Mouse (Mus musculus): ENCODE measurements around the gene Ror1. TPM values are rescaled to one million over a fixed set of nuclear protein-coding genes. Genes with fewer than 3 reads are reported as not detected.

Gene Ror1
- polyA plus RNA-seq, 1 experiment: 10.8 TPM

GRCm38 (mm10) chr4:100300171-100300570 lies 204.6 kb downstream of the Ror1 start:
- Histone ChIP-seq H3K4me3 (ENCODE audit: insufficient read depth, low read length) (no peak overlapping the region), H3K4me1 (ENCODE audit: control insufficient read depth, insufficient read depth, low read length) (no peaks in the 10 kb centered on the region), H3K27ac (ENCODE audit: insufficient read depth, low read length) (no peak overlapping the region)
- TF ChIP-seq CTCF (IDR thresholded peaks at IDR 0.05; ENCODE audit: borderline replicate concordance, insufficient read depth, low read length) (no peak), POLR2A (IDR thresholded peaks at IDR 0.05; ENCODE audit: low read depth, low read length) (no peak)

GRCm38 (mm10) chr4:100301423-100301822 lies 205.8 kb downstream of the Ror1 start:
- H3K4me1 ChIP-seq (ENCODE audit: control insufficient read depth, insufficient read depth, low read length): no peaks in the 10 kb centered on the region
- no peak overlapping the region for H3K4me3 ChIP-seq (ENCODE audit: insufficient read depth, low read length)
- TF ChIP-seq CTCF (IDR thresholded peaks at IDR 0.05; ENCODE audit: borderline replicate concordance, insufficient read depth, low read length): no peak
- no peak for TF ChIP-seq POLR2A (IDR thresholded peaks at IDR 0.05; ENCODE audit: low read depth, low read length)
- no peak overlapping the region for H3K27ac ChIP-seq (ENCODE audit: insufficient read depth, low read length)

DNA sequence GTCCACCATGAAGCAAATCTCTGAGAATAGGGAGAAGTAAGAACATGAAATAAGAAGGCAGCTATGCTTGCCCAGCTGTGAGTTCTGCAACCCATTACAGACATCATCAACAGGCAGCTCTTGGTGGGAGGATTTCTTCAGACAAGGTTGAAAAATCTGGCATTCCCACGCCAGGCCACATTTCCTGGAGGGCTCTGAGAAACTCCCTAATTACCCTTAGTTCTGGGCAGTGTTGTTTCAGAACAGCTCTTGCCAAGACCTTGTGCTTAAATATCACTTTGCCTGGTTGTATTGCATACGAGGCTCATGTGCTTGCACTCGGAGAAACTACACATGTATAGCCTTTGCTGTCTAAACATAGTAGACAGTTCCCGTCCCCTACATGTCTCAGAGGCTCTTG lies 211.8 kb downstream of the Ror1 start:
- Histone ChIP-seq H3K4me3 (ENCODE audit: insufficient read depth, low read length) (no peak overlapping the region), H3K27ac (ENCODE audit: insufficient read depth, low read length) (no peak overlapping the region; the same call in 1 of the 2 replicates), H3K4me1 (ENCODE audit: control insufficient read depth, insufficient read depth, low read length) (peaks cover 5% of the 10 kb centered on the region; the same call in 1 of the 2 replicates)
- TF ChIP-seq POLR2A (IDR thresholded peaks at IDR 0.05; ENCODE audit: low read depth, low read length): no peak
- no peak for TF ChIP-seq CTCF (IDR thresholded peaks at IDR 0.05; ENCODE audit: borderline replicate concordance, insufficient read depth, low read length)

GRCm38 (mm10) chr4:100311775-100312537 lies 216.4 kb downstream of the Ror1 start:
- Histone ChIP-seq H3K27ac (ENCODE audit: insufficient read depth, low read length) (peak overlapping the region; percentile 51), H3K4me3 (ENCODE audit: insufficient read depth, low read length) (no peak overlapping the region), H3K4me1 (ENCODE audit: control insufficient read depth, insufficient read depth, low read length) (peaks cover 5% of the 10 kb centered on the region; the same call in 1 of the 2 replicates)
- TF ChIP-seq POLR2A (IDR thresholded peaks at IDR 0.05; ENCODE audit: low read depth, low read length): no peak
- TF ChIP-seq CTCF (IDR thresholded peaks at IDR 0.05; ENCODE audit: borderline replicate concordance, insufficient read depth, low read length): no peak

GRCm38 (mm10) chr4:100315066-100315465 lies 219.5 kb downstream of the Ror1 start:
- no peak for TF ChIP-seq CTCF (IDR thresholded peaks at IDR 0.05; ENCODE audit: borderline replicate concordance, insufficient read depth, low read length)
- TF ChIP-seq POLR2A (IDR thresholded peaks at IDR 0.05; ENCODE audit: low read depth, low read length): no peak
- no peak overlapping the region for H3K4me3 ChIP-seq (ENCODE audit: insufficient read depth, low read length)
- peak overlapping the region; percentile 48 for H3K27ac ChIP-seq (ENCODE audit: insufficient read depth, low read length)
- H3K4me1 ChIP-seq (ENCODE audit: control insufficient read depth, insufficient read depth, low read length): peaks cover 5% of the 10 kb centered on the region; the same call in 1 of the 2 replicates

- Histone ChIP-seq H3K4me1 (ENCODE audit: control insufficient read depth, insufficient read depth, low read length) (peaks cover 4% of the 10 kb centered on the region; the same call in 1 of the 2 replicates), H3K27ac (ENCODE audit: insufficient read depth, low read length) (peak overlapping the region; percentile 2), H3K4me3 (ENCODE audit: insufficient read depth, low read length) (no peak overlapping the region)
- TF ChIP-seq CTCF (IDR thresholded peaks at IDR 0.05; ENCODE audit: borderline replicate concordance, insufficient read depth, low read length): no peak
- TF ChIP-seq POLR2A (IDR thresholded peaks at IDR 0.05; ENCODE audit: low read depth, low read length): no peak
These were observed 226.2 kb downstream of the Ror1 start for GRCm38 (mm10) chr4:100321758-100322157.

- TF ChIP-seq POLR2A (IDR thresholded peaks at IDR 0.05; ENCODE audit: low read depth, low read length) (no peak), CTCF (IDR thresholded peaks at IDR 0.05; ENCODE audit: borderline replicate concordance, insufficient read depth, low read length) (no peak)
- Histone ChIP-seq H3K27ac (ENCODE audit: insufficient read depth, low read length) (no peak overlapping the region), H3K4me1 (ENCODE audit: control insufficient read depth, insufficient read depth, low read length) (peaks cover 4% of the 10 kb centered on the region; the same call in 1 of the 2 replicates), H3K4me3 (ENCODE audit: insufficient read depth, low read length) (no peak overlapping the region)
These were observed 229.3 kb downstream of the Ror1 start for GRCm38 (mm10) chr4:100324719-100325515.

DNA sequence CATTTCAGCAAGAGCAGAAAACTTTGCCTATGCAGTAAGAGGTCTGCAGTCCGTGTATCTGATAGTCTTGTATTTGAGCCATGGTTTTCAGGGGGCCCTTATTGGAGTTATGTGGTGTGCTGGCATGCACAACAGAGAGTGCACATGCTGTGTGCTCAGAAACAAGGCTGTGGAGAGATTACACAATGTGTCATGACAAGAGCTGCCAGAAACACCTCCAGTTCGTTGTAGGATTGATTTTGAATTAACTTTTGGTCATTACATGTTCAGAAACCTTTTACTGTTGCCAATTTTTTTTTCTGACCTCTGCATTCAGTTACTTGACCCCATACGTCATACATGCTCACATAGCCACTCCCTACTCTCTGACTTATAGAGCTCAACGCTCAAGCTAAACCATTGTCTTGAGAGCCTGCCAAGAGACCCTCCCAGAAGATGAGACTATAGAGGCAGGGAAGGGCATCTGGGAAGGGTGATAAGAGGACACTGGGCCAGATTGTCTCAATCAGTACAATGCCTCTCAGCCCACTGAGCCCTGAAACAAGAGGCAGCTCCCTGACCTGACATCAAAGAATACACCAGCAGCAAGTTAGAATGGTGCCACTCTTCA lies 232.9 kb downstream of the Ror1 start:
- Histone ChIP-seq H3K4me3 (ENCODE audit: insufficient read depth, low read length) (no peak overlapping the region), H3K27ac (ENCODE audit: insufficient read depth, low read length) (no peak overlapping the region), H3K4me1 (ENCODE audit: control insufficient read depth, insufficient read depth, low read length) (no peaks in the 10 kb centered on the region; the same call in 1 of the 2 replicates)
- TF ChIP-seq CTCF (IDR thresholded peaks at IDR 0.05; ENCODE audit: borderline replicate concordance, insufficient read depth, low read length) (no peak), POLR2A (IDR thresholded peaks at IDR 0.05; ENCODE audit: low read depth, low read length) (no peak)

DNA sequence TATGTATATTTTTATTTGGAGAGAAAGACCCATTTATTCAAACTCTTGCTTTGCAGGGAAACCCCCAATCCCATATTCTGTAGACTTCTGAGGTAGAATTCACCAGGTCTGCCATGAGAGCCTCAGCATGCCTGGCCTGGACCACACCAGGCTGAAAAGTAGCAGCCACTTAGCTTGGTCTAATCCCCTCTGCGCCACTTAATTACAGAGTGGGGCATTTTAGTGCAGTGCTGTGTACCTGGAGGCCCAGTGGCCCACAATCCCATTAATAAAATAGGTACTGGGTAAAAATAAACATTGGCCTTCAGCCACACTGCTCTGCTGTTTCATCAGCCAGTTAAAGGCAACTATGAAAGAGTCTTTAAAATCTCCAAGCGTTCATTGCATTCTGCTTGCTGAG lies 239.6 kb downstream of the Ror1 start:
- no peak overlapping the region for H3K27ac ChIP-seq (ENCODE audit: insufficient read depth, low read length)
- no peak overlapping the region for H3K4me3 ChIP-seq (ENCODE audit: insufficient read depth, low read length)
- no peaks in the 10 kb centered on the region for H3K4me1 ChIP-seq (ENCODE audit: control insufficient read depth, insufficient read depth, low read length)
- no peak for TF ChIP-seq POLR2A (IDR thresholded peaks at IDR 0.05; ENCODE audit: low read depth, low read length)
- TF ChIP-seq CTCF (IDR thresholded peaks at IDR 0.05; ENCODE audit: borderline replicate concordance, insufficient read depth, low read length): no peak

All from embryonic fibroblast, embryonic 13.5 days (primary cell).